Mouse (Mus musculus): Measurements from ENCODE around the gene Lingo2.

DNA sequence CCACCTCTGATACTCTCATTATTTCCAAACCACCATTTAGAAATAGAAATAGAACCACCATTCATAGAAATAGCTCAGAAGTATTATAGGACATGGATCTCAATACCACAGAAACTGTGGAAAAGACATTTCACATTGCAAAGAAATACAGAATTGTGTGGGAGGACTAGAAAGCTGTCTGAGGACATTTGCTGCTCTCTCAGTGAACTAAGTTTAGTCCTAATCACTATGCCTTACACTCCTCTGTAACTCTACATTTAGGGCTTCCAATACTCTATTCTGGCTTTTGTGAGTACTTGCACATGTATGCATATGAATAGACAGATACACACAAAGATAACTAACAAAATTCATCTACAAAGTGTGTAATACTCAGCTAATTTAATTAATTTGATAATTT is 625.9 kb downstream of the Lingo2 start:
- TF ChIP-seq TAL1 (IDR thresholded peaks at IDR 0.05; ENCODE audit: low read length) (no peak), GATA1 (IDR thresholded peaks at IDR 0.05; ENCODE audit: low read length) (no peak)
